Mouse (Mus musculus): ENCODE results near the gene Myo3b. TPM values are rescaled to one million over a fixed set of nuclear protein-coding genes. Genes with fewer than 3 reads are reported as not detected.

Gene Myo3b
- total RNA-seq, 2 experiments from 2014 or later, result not detected

DNA sequence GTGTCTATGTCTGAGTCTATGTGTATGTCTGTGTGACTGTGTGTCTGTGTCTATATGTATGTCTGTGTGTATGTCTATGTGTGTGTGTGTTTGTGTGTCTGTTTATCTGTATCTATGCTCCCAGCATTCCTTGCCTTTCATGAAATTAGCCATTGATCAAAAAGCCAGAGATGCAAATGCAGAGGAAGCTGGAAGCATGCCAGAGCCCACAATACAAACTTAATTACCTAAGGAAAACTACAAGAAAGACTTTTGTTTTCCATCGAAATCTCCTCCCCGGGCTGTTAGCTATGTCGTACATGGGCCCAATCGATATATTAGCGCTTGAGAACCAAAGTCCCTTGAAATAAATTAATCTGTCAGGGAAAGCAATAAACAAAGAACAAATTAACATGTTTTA is 367.9 kb downstream of the Myo3b start:
- ATAC-seq (replicated peaks; ENCODE audit: low FRiP score, low TSS enrichment, poor library complexity, severe bottlenecking), result no peak

DNA sequence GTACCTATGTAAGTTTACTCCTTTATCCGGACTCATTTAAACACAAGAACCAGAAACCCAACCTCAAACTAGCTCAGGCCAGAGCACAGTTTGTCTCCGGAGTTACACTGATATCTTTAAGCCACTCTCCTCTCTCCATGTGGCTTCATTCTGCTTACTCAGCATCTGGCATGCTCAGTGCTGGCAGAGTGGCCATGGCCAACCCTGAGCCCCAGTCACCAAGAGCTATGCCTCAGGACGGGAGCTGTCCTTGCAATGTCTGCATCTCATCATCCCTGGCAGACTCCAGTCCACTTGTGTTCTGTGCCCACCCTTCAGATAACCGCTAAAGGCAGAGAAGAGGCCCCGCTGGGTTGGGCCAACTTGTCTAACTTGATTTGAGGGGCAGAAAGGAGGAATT is 368.8 kb downstream of the Myo3b start:
- no peak for ATAC-seq (replicated peaks; ENCODE audit: low FRiP score, low TSS enrichment, poor library complexity, severe bottlenecking)

DNA sequence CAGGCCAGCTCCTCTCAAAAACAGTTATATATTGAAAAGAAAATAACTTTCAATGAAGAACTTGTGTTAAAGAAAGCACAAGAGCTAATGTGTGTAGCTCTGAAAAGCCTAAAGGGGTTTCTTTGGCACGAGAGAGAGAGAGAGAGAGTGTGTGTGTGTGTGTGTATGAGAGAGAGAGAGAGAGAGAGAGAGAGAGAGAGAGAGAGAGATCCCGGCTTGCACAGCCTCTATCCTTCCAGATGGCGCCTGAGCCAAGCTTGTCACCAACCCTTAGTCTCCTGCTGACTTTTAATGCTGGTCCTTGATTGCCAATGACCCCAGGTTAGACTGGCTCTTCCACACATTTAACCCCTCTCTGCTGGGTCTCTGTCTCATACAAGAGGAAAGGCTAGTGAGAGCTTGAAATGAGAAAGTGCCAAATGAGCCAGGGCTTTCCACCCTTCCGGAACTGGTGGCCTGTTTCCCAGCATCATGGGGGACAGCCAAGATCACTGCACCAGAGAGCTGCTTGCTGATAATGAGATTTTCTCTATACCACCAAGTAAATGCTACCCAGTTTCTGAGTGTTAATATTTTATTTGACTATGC is 371.5 kb downstream of the Myo3b start:
- no peak for ATAC-seq (replicated peaks; ENCODE audit: low FRiP score, low TSS enrichment, poor library complexity, severe bottlenecking)

DNA sequence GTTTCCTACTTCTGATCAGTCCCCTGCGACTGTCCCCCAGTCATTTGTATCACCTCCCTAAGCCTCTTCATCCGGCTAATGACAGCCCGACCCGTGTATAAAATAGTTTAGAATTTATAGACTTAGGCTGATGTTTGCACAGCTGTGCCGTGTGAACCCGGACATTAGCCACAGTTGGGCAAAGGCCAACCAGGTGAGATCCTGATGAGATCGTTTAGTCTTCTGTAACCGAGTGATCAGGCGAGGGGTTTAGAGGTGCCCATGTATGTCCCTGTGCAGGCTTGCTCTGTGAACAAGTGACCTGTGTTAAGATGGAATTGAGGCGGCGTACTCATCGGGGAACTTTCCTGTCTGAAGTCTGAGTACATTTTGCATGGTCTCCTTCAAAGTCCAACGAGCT is 373.4 kb downstream of the Myo3b start:
- no peak for ATAC-seq (replicated peaks; ENCODE audit: low FRiP score, low TSS enrichment, poor library complexity, severe bottlenecking)

DNA sequence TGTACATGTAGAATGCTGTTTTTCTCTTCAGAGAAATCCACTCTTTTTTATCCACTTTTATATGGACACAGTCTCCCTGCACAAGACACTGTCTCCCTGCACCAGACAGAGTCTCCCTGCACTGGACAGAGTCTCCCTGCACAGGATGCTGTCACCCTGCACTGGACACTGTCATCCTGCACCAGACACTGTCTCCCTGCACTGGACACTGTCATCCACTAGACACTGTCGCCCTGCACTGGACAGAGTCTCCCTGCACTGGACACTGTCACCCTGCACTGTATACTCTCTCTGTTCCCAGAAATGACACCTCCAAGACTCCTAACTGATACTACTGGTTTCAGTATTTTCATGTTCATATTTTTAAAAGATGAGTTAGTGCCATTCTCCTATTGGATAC is 375.5 kb downstream of the Myo3b start:
- no peak for ATAC-seq (replicated peaks; ENCODE audit: low FRiP score, low TSS enrichment, poor library complexity, severe bottlenecking)

DNA sequence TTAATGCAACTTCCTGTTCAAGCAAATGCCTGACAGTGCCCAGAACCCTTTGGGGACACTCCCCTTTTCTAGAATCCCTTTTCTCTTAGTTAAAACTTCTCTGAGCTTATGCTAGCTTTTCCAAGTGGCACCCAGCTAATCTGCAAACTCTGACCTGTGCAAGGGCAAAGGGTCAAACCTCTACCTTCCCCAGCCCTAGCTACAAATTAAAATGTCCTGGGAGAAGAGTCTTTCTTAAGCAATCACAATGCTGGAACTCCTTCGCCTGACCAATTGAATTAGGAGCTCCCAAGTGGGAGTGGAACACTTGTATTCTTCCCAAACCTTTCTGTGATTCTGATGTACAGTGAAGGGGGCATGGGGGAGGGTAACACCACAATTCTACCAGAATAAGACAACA is 376.6 kb downstream of the Myo3b start:
- ATAC-seq (replicated peaks; ENCODE audit: low FRiP score, low TSS enrichment, poor library complexity, severe bottlenecking), result no peak

DNA sequence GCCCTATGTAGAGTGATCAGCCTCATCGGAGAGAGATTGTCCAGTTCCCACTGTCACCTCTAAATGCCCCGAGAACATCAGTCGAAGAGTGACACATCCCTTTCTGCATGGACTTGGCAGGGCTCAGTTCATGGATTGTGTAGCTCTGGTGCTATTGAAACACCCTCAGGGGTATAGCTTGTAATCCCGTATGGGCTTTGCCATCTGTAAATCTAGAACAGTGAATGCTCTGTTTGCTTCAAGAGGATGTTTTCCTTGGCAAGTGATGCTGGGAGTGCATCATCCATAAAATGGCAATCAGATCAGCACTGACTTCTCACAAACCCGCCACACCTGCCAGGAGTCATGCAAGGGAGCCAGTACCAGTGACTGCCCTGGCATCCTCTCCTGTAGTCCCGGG is 380.4 kb downstream of the Myo3b start:
- no peak for ATAC-seq (replicated peaks; ENCODE audit: low FRiP score, low TSS enrichment, poor library complexity, severe bottlenecking)

DNA sequence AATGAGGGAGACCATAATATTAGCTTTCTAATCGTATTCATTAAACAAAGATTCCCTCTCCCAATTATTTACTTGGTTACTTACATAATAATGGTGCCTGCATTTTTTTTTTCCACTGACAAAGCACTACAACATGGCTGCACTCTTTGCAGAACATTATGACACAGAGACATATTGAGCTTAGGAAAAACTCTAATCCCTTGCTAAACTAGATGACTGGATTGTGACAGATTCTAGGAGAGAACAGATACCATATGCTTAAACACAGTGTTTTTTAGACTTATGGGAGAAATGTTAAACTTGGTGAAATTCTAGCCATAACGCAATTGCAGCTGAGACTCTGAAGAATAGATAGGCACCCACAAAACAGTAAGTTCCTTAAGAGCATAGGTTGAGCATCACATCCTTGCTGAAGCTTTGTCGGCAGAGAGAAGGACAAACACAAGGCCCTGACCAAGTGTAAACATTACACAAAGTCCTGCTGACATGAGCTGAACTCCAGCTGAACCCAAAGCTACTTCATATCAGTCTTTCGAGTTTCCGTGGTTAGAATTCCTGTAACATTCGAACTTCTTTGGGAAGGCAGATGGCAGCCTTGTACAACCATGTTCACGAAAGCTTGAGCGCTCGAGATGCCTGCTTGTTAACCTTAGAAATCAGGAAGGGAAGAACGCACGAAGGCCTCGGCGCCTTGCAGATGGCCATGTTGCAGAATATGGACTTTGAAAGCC is 382.4 kb downstream of the Myo3b start:
- ATAC-seq (replicated peaks; ENCODE audit: low FRiP score, low TSS enrichment, poor library complexity, severe bottlenecking), result no peak

DNA sequence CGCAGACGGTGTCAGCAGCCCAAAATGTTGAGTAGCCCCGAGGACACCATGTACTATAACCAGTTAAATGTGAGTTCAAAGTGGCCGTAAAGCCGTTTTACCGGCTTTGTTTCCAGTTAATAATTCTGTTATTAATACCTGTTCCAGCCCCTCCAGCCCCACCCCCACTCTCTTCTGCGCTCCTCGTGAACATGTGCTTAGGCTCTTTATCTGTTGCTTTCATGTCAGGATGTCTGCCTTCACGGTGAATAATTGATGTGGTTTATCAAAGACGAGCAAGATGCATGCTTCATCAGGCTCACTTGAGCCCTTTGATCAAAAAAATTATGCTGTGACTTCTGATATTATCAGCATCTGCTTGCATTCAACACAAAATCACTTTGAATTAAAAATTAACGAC is 386.7 kb downstream of the Myo3b start:
- no peak for ATAC-seq (replicated peaks; ENCODE audit: low FRiP score, low TSS enrichment, poor library complexity, severe bottlenecking)

DNA sequence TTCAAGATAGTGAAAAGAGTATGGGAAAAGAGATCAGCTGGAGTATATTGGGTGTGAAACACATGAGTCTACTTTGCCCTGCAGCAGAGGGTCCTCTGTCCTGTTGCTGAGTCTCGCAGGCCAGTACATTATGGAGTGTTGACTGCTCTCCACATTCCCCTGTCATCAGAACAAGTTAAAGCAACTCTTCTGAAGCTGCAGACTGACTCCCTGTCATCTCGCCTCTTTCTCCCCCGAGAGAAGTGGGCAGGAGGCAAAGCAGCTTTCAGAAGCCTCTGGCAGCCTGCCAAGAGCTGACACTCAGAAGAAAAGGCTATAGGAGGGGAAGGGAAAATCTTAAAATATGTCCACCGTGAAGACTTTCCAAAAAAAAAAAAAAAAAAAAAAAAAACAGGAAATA is 404.1 kb downstream of the Myo3b start:
- no peak for ATAC-seq (replicated peaks; ENCODE audit: low FRiP score, low TSS enrichment, poor library complexity, severe bottlenecking)

DNA sequence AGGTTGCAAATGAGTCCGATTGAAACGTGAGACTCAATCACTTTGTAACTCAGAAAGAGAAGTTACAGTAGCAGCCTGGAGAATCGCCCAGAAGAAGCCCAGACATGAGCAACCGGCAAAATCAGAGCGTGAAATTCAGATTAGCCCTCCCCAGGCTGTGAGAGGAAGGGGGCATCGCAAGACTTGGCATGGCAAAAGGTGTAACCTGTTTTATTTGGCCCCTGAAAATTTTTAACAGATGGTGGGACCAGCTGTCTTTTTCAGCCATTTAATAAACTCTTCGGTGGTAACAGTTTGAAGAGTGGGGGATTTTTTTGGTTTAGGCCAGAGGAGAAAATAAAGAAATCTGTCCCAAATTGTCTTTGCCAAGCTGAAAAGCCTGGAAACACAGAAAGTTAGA is 405.2 kb downstream of the Myo3b start:
- ATAC-seq (replicated peaks; ENCODE audit: low FRiP score, low TSS enrichment, poor library complexity, severe bottlenecking), result no peak

DNA sequence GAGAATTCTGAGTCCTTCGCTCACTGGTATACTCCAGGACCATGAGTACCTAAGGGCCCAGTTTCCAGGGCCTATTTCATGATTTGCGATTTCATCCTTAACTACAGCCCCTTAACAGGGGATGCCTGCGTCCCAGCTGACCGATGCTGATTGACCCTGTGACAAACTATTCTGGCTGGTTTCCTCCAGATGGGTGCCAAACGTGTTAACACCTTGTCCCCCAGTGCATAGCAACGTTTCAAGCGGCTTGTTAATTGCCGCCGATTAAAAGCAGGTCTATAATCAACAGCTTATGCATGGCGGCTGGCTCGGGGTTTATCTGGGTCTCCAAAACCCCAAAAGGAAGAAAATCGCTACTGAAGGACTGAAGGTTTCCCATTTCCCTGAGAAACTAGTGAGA is 417.3 kb downstream of the Myo3b start:
- no peak for ATAC-seq (replicated peaks; ENCODE audit: low FRiP score, low TSS enrichment, poor library complexity, severe bottlenecking)

DNA sequence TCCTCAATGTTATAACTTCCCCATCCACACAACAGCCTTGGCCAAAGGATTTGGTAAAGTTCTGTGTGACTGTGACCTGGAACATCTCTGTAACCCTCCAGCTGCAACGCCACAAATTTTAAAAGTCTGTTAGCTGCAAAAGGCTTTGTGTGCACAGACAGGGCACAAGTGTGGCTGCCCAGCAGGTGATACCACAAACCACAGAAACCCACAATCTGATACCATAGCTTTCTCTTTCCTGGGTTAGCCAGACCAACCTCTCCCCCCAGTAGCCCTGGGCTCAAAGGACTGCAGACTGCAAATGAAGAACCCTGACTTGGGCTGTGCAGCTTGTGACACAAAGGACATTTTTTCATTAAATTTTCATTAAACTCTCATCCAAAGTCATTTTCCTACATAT is 424.7 kb downstream of the Myo3b start:
- no peak for ATAC-seq (replicated peaks; ENCODE audit: low FRiP score, low TSS enrichment, poor library complexity, severe bottlenecking)

DNA sequence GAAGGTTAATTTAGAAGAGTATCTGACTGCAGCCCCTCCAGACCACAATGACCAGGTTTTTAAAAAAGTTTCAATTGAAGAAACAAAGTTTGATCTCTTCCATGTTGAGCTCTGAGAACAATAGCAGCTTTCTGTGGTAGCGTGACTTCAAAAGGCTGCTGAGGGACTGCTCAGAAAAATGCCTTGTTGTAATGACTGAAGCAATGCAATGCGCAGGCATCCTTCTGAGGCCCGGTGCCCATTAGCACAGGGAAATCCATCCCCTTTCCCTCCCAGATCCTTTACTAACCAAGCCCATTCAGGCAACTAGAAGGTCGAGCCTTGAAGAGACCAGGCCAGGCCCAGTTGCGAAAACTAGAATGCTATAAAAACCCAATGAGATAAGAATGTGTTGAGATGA is 432.2 kb downstream of the Myo3b start:
- ATAC-seq (replicated peaks; ENCODE audit: low FRiP score, low TSS enrichment, poor library complexity, severe bottlenecking), result no peak

DNA sequence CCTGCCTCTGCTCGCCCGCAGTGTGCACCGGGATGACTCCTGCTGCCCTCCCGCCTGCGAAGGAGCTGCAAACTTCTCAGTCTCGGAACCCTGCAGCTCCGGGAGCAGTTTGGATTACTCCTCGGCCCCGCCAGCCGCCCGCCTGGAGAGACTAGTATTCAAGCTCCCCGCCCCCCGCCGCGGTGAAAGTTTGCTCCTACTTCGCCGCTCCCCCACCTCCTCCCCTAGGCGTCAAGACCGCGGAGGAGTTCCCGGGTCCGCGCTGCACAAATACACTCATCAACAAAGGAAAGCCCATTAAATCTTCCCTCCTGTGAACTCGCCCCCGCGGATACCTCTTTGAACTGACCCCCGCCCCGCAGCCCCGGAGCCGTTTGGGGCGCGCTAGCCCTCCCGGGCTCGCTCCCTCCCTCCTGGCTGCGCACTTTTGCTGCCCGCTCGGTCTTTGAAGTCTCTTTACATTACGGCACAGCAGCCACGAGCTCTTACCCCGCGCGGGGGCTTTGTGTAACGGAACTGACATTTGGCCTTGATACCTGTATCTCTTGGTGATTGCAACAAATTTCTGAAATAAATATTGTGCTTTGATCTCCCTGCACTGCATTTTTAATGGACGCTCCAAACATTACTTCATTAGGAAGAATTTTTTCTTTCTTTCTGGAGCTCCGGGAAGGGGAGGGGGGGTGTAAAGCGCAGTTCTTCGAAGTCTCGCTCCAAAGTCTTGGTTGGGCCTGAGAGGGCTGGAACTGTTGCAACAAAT is 433.1 kb downstream of the Myo3b start:
- no peak for ATAC-seq (replicated peaks; ENCODE audit: low FRiP score, low TSS enrichment, poor library complexity, severe bottlenecking)

Other genes starting within 250 kb of the Myo3b start
- gene Ccdc173, start 249.6 kb upstream of the Myo3b start, total RNA-seq (2014; fragmentation: Nextera tagmentation), result 0.89 and 3.2 TPM in 2 replicates
- gene Ccdc173, start 249.6 kb upstream of the Myo3b start, total RNA-seq (2017), result 1.0 and 1.1 TPM in 2 replicates
- 21.3 and 26.7 TPM in 2 replicates for gene Phospho2, start 249.5 kb upstream of the Myo3b start, total RNA-seq (2014; fragmentation: Nextera tagmentation)
- gene Phospho2, start 249.5 kb upstream of the Myo3b start, total RNA-seq (2017), result 28.5 and 31.2 TPM in 2 replicates
- gene Klhl23, start 217.2 kb upstream of the Myo3b start, total RNA-seq (2014; fragmentation: Nextera tagmentation), result 25.4 and 31.5 TPM in 2 replicates
- gene Klhl23, start 217.2 kb upstream of the Myo3b start, total RNA-seq (2017), result 35.8 and 41.7 TPM in 2 replicates
- gene Ssb, start 177.6 kb upstream of the Myo3b start, total RNA-seq (2014; fragmentation: Nextera tagmentation), result 248 and 394 TPM in 2 replicates
- gene Ssb, start 177.6 kb upstream of the Myo3b start, total RNA-seq (2017), result 771 and 927 TPM in 2 replicates
- gene Mettl5, start 153.5 kb upstream of the Myo3b start, total RNA-seq (2014; fragmentation: Nextera tagmentation), result 27.3 and 60.1 TPM in 2 replicates
- 43.5 and 86.1 TPM in 2 replicates for gene Mettl5, start 153.5 kb upstream of the Myo3b start, total RNA-seq (2017)
- 31.5 and 37.1 TPM in 2 replicates for gene Ubr3, start 141.9 kb upstream of the Myo3b start, total RNA-seq (2014; fragmentation: Nextera tagmentation)
- 39.3 and 67.1 TPM in 2 replicates for gene Ubr3, start 141.9 kb upstream of the Myo3b start, total RNA-seq (2017)

All from megakaryocyte-erythroid progenitor cell, adult 5-6 weeks (primary cell).